Mouse (Mus musculus) ES-E14 (cell line): ENCODE measurements around the gene Zmiz1. TPM values are rescaled to one million over a fixed set of nuclear protein-coding genes. Genes with fewer than 3 reads are reported as not detected.

Source experiments
- DNase-seq: peaks from one replicate; pipeline ENCODE4 v3.0.0-alpha.2; 2013; ENCODE audit warnings: low read depth, low spot score
- H3K27ac ChIP-seq: 2 replicates; pipeline ENCODE4 v1.5.1; 2012; ENCODE audit warnings: low read depth, mild to moderate bottlenecking, low read length, moderate library complexity, mixed read lengths; ENCODE audit not compliant: poor library complexity, insufficient read depth, severe bottlenecking
- H3K36me3 ChIP-seq: 2 replicates; pipeline ENCODE4 v1.6.1; 2012; ENCODE audit warnings: mild to moderate bottlenecking, low read length, moderate library complexity, mixed read lengths; ENCODE audit not compliant: control insufficient read depth, poor library complexity, insufficient read depth, severe bottlenecking
- H3K4me1 ChIP-seq, 2 experiments: fragments of 150-350 bp in 1 of 2; sonication (generic) in 1 of 2; 2 replicates each; pipeline ENCODE4 v1.6.1; 2012; ENCODE audit warnings: low read length in 2 of 2, mild to moderate bottlenecking in 1 of 2, mixed read lengths in 1 of 2; ENCODE audit not compliant: control insufficient read depth in 2 of 2, insufficient read depth in 2 of 2, poor library complexity in 1 of 2
- H3K4me3 ChIP-seq, 2 experiments: fragments of 150-350 bp in 1 of 2; sonication (generic) in 1 of 2; 2 replicates each; pipeline ENCODE4 v1.5.1; 2012; ENCODE audit warnings: low read length in 2 of 2, low read depth in 1 of 2, mild to moderate bottlenecking in 1 of 2, mixed read lengths in 1 of 2; ENCODE audit not compliant: insufficient read depth in 1 of 2, poor library complexity in 1 of 2, severe bottlenecking in 1 of 2
- H3K9ac ChIP-seq: 2 replicates; pipeline ENCODE4 v1.6.1; 2012; ENCODE audit warnings: low read depth, mild to moderate bottlenecking, low read length, mixed read lengths; ENCODE audit not compliant: poor library complexity, insufficient read depth, severe bottlenecking
- H3K9me3 ChIP-seq: fragments of 150-350 bp; sonication (generic); 2 replicates; pipeline ENCODE4 v1.6.1; 2012; ENCODE audit warnings: low read depth, mild to moderate bottlenecking, low read length; ENCODE audit not compliant: control insufficient read depth, insufficient read depth
- CHD2 ChIP-seq: IDR thresholded peaks from 2 replicates; pipeline ENCODE4 v1.6.1; 2014; ENCODE audit warnings: mild to moderate bottlenecking, low read depth, low read length, inconsistent platforms
- HCFC1 ChIP-seq: IDR thresholded peaks from 2 replicates; pipeline ENCODE4 v1.6.1; 2012; ENCODE audit warnings: low read length, inconsistent platforms, borderline replicate concordance; ENCODE audit not compliant: insufficient read depth
- MAFK ChIP-seq: IDR thresholded peaks from 2 replicates; pipeline ENCODE4 v1.6.1; 2014; ENCODE audit warnings: mild to moderate bottlenecking, low read depth, low read length, inconsistent platforms; ENCODE audit not compliant: insufficient read depth
- ZC3H11A ChIP-seq: IDR thresholded peaks from 2 replicates; pipeline ENCODE4 v1.6.1; 2012; ENCODE audit warnings: low read depth, mild to moderate bottlenecking, inconsistent platforms, low read length, borderline replicate concordance
- ZNF384 ChIP-seq: IDR thresholded peaks from 2 replicates; pipeline ENCODE4 v1.6.1; 2012; ENCODE audit warnings: low read depth, low read length, inconsistent platforms
- in situ Hi-C, 2 experiments: fragments of 600-800 bp; cut with MboI; formaldehyde crosslinking; loops; one replicate each; pipeline ENCODE4 v1.15.1; 2025; ENCODE audit warnings: low sequenced_read_pairs in 2 of 2, inconsistent platforms in 1 of 2; ENCODE audit not compliant: unreplicated experiment in 2 of 2
- total RNA-seq: library from RNA; depleted of rRNA; stranded (reverse); fragments of 300-350 nt; gene quantifications from 2 replicates; pipeline ENCODE4 v1.2.3, GENCODE M21; 2012

The Zmiz1 gene
- total RNA-seq, 1 experiment, result 16.9 TPM

DNA sequence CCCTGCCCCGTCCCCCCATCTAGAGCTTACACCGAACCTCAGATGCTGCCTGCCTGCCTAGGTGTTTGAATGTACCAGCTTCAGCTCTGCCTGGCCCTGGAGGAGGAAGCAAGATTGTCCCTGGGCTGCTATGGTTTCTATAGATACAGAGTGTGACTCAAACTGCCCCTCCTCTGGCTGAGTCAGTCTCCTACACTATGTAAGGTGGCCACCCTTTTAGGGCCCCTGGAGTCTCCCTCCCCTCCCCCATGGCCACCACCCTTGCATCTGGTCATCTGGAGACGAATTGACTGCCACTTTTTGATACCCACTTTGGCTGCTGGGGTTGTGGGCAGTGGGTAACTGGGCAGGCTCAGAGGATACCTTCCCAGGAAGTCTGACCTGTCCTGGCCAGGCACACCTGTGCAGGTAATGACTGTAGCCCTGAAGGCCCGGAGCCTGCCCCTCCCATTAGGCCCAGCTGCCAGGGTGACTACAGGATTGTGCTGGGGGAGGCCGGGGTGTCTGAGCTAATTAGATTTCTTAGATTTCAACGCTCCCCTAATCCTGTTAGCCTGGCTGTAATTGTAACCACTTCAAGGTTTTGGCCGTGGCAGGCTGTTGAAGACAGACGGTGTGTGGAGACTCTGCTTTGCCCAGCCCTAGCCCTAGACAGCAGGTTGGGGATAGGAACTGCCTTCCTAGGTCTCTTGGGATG is 5.8 kb downstream of the Zmiz1 start:
- TF ChIP-seq ZC3H11A, result no peak
- no peak for TF ChIP-seq CHD2
- TF ChIP-seq HCFC1, result no peak
- no peak for TF ChIP-seq ZNF384
- Histone ChIP-seq H3K4me1 (0 out of 4 replicates have a peak, but pooled peaks cover 0 to 4% of the 10 kb centered on the region in 2 experiments), H3K4me3 (no peak overlapping the region), H3K36me3 (no peaks in the 10 kb centered on the region), H3K9me3 (no peaks in the 10 kb centered on the region), H3K9ac (no peak overlapping the region), H3K27ac (no peak overlapping the region)
- in situ Hi-C loops, result no loop called here
- DNase-seq, result no peak

DNA sequence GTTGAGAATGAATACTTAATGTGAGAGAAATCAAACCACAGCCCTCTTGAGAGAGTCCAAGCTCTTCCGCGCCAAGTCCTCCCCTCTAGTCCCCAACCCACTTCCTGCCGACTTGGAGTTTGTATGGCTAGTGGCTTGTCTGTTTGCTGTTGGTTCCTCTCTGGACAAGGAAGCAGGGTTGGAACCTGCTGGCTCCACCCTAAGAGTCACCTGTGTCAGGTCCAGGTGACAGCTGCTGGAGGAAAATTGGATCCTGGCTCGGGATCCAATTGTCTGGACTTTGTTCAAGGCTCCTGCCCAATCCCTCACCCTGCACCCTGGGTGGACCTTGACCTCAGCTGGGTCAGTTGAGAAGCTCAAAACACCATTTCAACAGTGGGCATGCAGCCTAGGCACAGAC is 7.4 kb downstream of the Zmiz1 start:
- H3K9ac ChIP-seq, result no peak overlapping the region
- in situ Hi-C loops, result no loop called here
- H3K36me3 ChIP-seq, result no peaks in the 10 kb centered on the region
- TF ChIP-seq ZC3H11A (no peak), CHD2 (no peak), ZNF384 (no peak), HCFC1 (no peak), MAFK (no peak)
- no peak overlapping the region for H3K27ac ChIP-seq
- 0 out of 4 replicates have a peak, but pooled peaks cover 0 to 1% of the 10 kb centered on the region in 2 experiments for H3K4me1 ChIP-seq
- H3K4me3 ChIP-seq, result no peak overlapping the region
- H3K9me3 ChIP-seq, result no peaks in the 10 kb centered on the region
- no peak for DNase-seq

DNA sequence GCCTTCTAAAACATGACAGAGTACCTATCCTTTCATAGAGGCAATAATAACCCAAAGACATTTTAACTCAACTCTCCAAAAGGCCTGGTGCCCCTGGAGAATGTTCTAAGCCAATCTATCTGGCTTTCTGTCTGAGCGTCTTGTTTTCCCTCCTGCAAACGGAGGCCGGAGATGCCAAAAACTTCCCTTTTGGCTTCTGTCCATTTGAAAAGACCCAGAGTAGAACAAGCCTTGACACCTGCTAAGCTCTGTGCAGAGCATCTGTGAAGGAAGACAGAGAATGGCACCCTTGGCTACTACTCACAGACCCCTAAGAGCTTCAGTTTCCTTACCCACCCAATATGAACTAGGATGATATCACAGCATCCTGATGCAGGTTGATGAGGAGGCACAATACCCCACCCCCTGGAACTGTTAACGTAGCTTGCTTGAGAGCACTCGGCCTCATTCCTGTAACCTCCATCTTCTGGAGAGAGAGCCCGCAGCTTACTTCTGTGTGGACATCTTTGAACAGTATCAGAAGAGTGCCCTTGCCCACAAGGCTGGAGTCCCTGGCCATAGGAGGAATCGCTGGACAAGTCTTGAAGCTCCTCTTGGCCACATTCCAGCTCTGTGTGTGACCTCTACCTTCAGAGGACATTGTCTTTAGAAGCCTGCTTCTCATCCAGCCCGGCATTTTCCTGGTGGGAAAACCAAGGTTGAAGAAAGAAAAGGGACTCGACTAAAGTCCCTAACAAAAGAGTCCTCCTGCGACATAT is 9.1 kb downstream of the Zmiz1 start:
- Histone ChIP-seq H3K4me1 (peaks cover 2 to 4% of the 10 kb centered on the region in 2 experiments; a peak in 2 of 4 replicates), H3K9ac (no peak overlapping the region), H3K9me3 (no peaks in the 10 kb centered on the region), H3K27ac (no peak overlapping the region), H3K4me3 (no peak overlapping the region), H3K36me3 (no peaks in the 10 kb centered on the region)
- TF ChIP-seq ZNF384, result no peak
- TF ChIP-seq HCFC1, result no peak
- no peak for TF ChIP-seq CHD2
- no peak for TF ChIP-seq MAFK
- TF ChIP-seq ZC3H11A, result no peak
- DNase-seq, result no peak
- in situ Hi-C loops, result no loop called here

DNA sequence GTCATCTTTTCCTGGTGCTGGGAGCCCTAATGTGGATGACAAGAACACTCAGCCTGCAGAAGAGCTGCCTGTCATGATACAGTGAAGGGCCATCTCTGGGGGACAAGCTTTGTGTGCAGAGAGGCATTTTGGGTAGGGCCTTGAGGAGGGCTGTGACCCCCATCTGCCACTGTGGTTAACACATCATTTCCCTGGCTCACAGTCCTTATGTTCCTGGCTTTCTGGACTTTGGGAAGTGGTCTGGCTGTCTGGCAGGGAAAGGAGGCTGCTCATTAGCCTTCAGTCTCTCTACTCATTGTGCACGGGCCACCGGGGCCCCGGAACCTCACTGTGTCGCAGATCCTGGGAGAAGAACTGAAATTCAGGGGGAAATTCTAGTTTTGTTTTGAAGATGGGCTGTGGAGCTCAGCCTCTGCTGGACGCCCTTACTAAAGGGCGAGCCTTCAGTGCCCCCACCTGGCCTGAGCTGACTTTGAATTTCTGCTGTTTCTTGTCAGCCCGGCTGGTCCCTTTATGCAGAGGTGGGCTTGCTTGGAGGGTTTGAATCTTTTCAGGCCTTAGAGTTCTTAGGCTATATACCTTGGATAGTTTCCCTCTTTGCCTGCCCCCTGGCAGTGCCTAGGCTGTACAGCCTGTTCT is 10.0 kb downstream of the Zmiz1 start:
- Histone ChIP-seq H3K4me3 (no peak overlapping the region), H3K9me3 (no peaks in the 10 kb centered on the region), H3K4me1 (peaks cover 2 to 10% of the 10 kb centered on the region in 2 experiments; a peak in 2 of 4 replicates), H3K9ac (no peak overlapping the region), H3K27ac (no peak overlapping the region), H3K36me3 (no peaks in the 10 kb centered on the region)
- DNase-seq, result no peak
- in situ Hi-C loops, result no loop called here
- TF ChIP-seq HCFC1 (no peak), CHD2 (no peak), ZC3H11A (no peak)
